Mouse (Mus musculus): ENCODE data around the gene Hsd17b6. TPM values are rescaled to one million over a fixed set of nuclear protein-coding genes. Genes with fewer than 3 reads are reported as not detected.
"Not testable (repeated sequence)": the region's sequence is repeated elsewhere in the genome, so short reads cannot be mapped to it uniquely, and the experiment has no call there.

Gene Hsd17b6
- total RNA-seq (2014; rRNA removed) = not detected in 2 replicates
- polyA plus RNA-seq (2015; fragmentation: Nextera tagmentation; extraction: Ambion mirVana) = not detected in 2 replicates

- ATAC-seq = no peak
Observed at GRCm38 (mm10) chr10:128007446-128007845, at the start of gene Hsd17b6. TSS of gene Hsd17b6 (minus strand) at chr10:128007611.

GRCm38 (mm10) chr10:128053001-128053400, 45.6 kb upstream of the Hsd17b6 start:
- no peak overlapping the region for H3K27ac ChIP-seq (ENCODE audit: low read depth, low read length)
- no peak for ATAC-seq

More at GRCm38 (mm10) chr10:128007446-128007845, at the start of gene Hsd17b6:
- 98% methylated on average over 1 of the region's 1 CpGs for WGBS
- Histone ChIP-seq H3K4me2 (ENCODE audit: low read depth) (no peak within 1 kb of the TSS), H3K27ac (ENCODE audit: low read depth, low read length) (no peak within 1 kb of the TSS), H3K27me3 (ENCODE audit: insufficient read depth, low read length) (no peaks in the 10 kb centered on the region), H3K9ac (no peak within 1 kb of the TSS), H3K36me3 (ENCODE audit: insufficient read depth) (no peaks in the 10 kb centered on the region), H3K4me3 (ENCODE audit: low read depth, low read length) (no peak within 1 kb of the TSS), H3K9me3 (ENCODE audit: low read length) (no peaks in the 10 kb centered on the region), H3K4me1 (ENCODE audit: insufficient read depth) (no peaks in the 10 kb centered on the region)
- no peak for DNase-seq
- no peak for TF ChIP-seq CTCF (IDR thresholded peaks at IDR 0.05; ENCODE audit: low read depth)

DNA sequence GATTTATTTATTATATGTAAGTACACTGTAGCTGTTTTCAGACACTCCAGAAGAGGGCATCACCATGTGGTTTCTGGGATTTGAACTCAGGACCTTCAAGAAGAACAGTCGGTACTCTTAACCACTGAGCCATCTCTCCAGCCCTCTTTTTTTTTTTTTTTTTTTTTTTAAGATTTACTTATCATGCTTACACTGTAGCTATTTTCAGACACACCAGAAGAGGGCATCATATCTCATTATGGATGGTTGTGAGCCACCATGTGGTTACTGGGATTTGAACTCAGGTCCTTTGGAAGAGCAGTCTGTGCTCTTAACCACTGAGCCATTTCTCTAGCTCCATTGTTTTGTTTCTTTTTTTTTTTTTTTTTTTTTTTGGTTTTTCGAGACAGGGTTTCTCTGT, 44.7 kb upstream of the Hsd17b6 start:
- not testable (repeated sequence) for H3K9ac ChIP-seq; H3K4me3 ChIP-seq (ENCODE audit: low read depth, low read length); H3K9me3 ChIP-seq (ENCODE audit: low read length); H3K27ac ChIP-seq (ENCODE audit: low read depth, low read length); DNase-seq; ATAC-seq; H3K4me1 ChIP-seq (ENCODE audit: insufficient read depth); H3K4me2 ChIP-seq (ENCODE audit: low read depth); H3K27me3 ChIP-seq (ENCODE audit: insufficient read depth, low read length)
- WGBS = 97% methylated on average over 1 of the region's 2 CpGs
- peaks cover 27% of the 10 kb centered on the region for H3K36me3 ChIP-seq (ENCODE audit: insufficient read depth)

More at GRCm38 (mm10) chr10:128053001-128053400, 45.6 kb upstream of the Hsd17b6 start:
- Histone ChIP-seq H3K27me3 (ENCODE audit: insufficient read depth, low read length) (no peaks in the 10 kb centered on the region), H3K4me2 (ENCODE audit: low read depth) (no peak overlapping the region), H3K4me1 (ENCODE audit: insufficient read depth) (0 out of 2 replicates have a peak, but pooled peaks cover 3% of the 10 kb centered on the region), H3K9ac (no peak overlapping the region), H3K9me3 (ENCODE audit: low read length) (no peaks in the 10 kb centered on the region), H3K4me3 (ENCODE audit: low read depth, low read length) (no peak overlapping the region), H3K36me3 (ENCODE audit: insufficient read depth) (peaks cover 19% of the 10 kb centered on the region)
- WGBS = 96% methylated on average over 8 of the region's 8 CpGs
- TF ChIP-seq CTCF (IDR thresholded peaks at IDR 0.05; ENCODE audit: low read depth) = no peak
- DNase-seq = no peak

GRCm38 (mm10) chr10:128051589-128051988, 44.2 kb upstream of the Hsd17b6 start:
- 96% methylated on average over 5 of the region's 5 CpGs for WGBS
- no peak overlapping the region for H3K4me3 ChIP-seq (ENCODE audit: low read depth, low read length)

DNA sequence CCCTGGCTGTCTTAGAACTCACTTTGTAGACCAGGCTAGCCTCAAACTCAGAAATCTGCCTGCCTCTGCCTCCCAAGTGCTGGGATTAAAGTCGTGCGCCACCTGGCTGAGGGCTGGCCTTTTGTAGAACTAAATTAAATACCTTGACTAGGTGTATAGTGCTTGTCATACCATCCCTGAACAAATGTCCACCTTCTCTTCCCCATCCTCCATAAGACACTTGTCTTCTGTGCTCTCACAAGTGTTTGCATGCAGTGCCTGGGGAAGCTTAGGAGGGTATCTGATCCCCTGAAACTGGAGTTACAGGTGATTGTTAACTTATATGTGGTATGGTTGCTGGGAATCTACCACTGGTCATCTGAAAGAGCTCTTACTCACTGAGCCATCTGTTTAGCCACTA, 42.9 kb upstream of the Hsd17b6 start:
- 85% methylated on average over 2 of the region's 2 CpGs for WGBS
- no peak overlapping the region for H3K4me2 ChIP-seq (ENCODE audit: low read depth)
- H3K4me1 ChIP-seq (ENCODE audit: insufficient read depth) = no peaks in the 10 kb centered on the region
- H3K9me3 ChIP-seq (ENCODE audit: low read length) = no peaks in the 10 kb centered on the region
- no peak overlapping the region for H3K4me3 ChIP-seq (ENCODE audit: low read depth, low read length)
- H3K36me3 ChIP-seq (ENCODE audit: insufficient read depth) = peaks cover 43% of the 10 kb centered on the region
- DNase-seq = no peak
- no peaks in the 10 kb centered on the region for H3K27me3 ChIP-seq (ENCODE audit: insufficient read depth, low read length)
- TF ChIP-seq CTCF (IDR thresholded peaks at IDR 0.05; ENCODE audit: low read depth) = no peak
- H3K9ac ChIP-seq = no peak overlapping the region
- ATAC-seq = no peak
- no peak overlapping the region for H3K27ac ChIP-seq (ENCODE audit: low read depth, low read length)

More at GRCm38 (mm10) chr10:128051589-128051988, 44.2 kb upstream of the Hsd17b6 start:
- DNase-seq (no peak), ATAC-seq (no peak)
- no peaks in the 10 kb centered on the region for H3K4me1 ChIP-seq (ENCODE audit: insufficient read depth)
- no peaks in the 10 kb centered on the region for H3K27me3 ChIP-seq (ENCODE audit: insufficient read depth, low read length)
- H3K9me3 ChIP-seq (ENCODE audit: low read length) = no peaks in the 10 kb centered on the region
- H3K36me3 ChIP-seq (ENCODE audit: insufficient read depth) = peaks cover 31% of the 10 kb centered on the region
- H3K27ac ChIP-seq (ENCODE audit: low read depth, low read length) = no peak overlapping the region
- H3K9ac ChIP-seq = no peak overlapping the region
- no peak for TF ChIP-seq CTCF (IDR thresholded peaks at IDR 0.05; ENCODE audit: low read depth)
- no peak overlapping the region for H3K4me2 ChIP-seq (ENCODE audit: low read depth)

DNA sequence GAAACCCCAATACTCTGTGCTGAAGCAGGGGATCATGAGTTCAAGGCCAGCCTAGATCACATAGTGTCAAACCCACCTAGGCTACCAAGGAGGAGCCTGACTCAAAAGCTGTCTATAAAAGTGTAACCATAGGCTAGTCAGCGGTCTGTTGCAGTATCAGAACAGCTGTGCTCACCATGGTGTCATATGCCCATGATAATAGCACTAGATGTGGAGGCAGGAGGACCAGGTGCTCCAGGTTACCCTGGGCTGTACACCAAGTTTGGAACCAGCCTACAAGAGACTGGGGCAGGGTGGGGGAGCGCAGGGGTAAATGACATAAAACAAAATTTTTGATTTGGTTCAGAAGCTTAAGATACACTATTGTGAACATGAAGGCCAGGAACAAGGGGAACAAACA, 42.3 kb upstream of the Hsd17b6 start:
- ATAC-seq (no peak), DNase-seq (no peak)
- Histone ChIP-seq H3K4me3 (ENCODE audit: low read depth, low read length) (no peak overlapping the region), H3K4me2 (ENCODE audit: low read depth) (no peak overlapping the region), H3K9me3 (ENCODE audit: low read length) (no peaks in the 10 kb centered on the region), H3K27me3 (ENCODE audit: insufficient read depth, low read length) (no peaks in the 10 kb centered on the region), H3K4me1 (ENCODE audit: insufficient read depth) (no peaks in the 10 kb centered on the region), H3K9ac (no peak overlapping the region), H3K27ac (ENCODE audit: low read depth, low read length) (no peak overlapping the region), H3K36me3 (ENCODE audit: insufficient read depth) (peaks cover 48% of the 10 kb centered on the region)
- 100% methylated on average over 2 of the region's 2 CpGs for WGBS
- no peak for TF ChIP-seq CTCF (IDR thresholded peaks at IDR 0.05; ENCODE audit: low read depth)

DNA sequence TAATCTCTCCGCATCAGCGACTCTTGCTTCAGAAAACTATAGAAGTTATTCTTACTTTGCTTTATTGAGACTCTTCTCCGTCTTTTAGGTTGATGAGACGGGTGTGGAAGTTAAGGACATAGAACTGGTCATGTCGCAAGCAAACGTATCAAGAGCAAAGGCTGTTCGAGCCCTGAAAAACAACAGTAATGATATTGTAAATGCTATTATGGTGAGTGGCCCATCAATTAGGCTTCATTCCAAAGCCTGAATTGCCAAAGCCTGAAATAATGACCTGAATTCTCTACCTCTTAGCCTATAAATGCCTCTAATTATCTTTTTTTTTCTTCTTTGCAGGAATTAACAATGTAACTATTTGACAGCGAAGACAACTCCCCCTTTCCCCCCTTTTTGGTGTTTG, 40.7 kb upstream of the Hsd17b6 start:
- no peak for ATAC-seq
- no peak overlapping the region for H3K9ac ChIP-seq
- 74% methylated on average over 8 of the region's 8 CpGs for WGBS
- H3K4me3 ChIP-seq (ENCODE audit: low read depth, low read length) = no peak overlapping the region
- TF ChIP-seq CTCF (IDR thresholded peaks at IDR 0.05; ENCODE audit: low read depth) = no peak
- no peaks in the 10 kb centered on the region for H3K9me3 ChIP-seq (ENCODE audit: low read length)
- no peak overlapping the region for H3K27ac ChIP-seq (ENCODE audit: low read depth, low read length)
- H3K36me3 ChIP-seq (ENCODE audit: insufficient read depth) = peaks cover 62% of the 10 kb centered on the region
- no peak overlapping the region for H3K4me2 ChIP-seq (ENCODE audit: low read depth)
- no peaks in the 10 kb centered on the region for H3K27me3 ChIP-seq (ENCODE audit: insufficient read depth, low read length)
- no peaks in the 10 kb centered on the region for H3K4me1 ChIP-seq (ENCODE audit: insufficient read depth)
- DNase-seq = no peak
